Mouse (Mus musculus) layer of hippocampus, adult 2 months (tissue): ENCODE measurements around the gene Atxn7l1. TPM values are rescaled to one million over a fixed set of nuclear protein-coding genes. Genes with fewer than 3 reads are reported as not detected.

Source experiments
- DNase-seq, 2 experiments: peaks; one replicate each; pipeline ENCODE4 v3.0.0; 2022; ENCODE audit warnings: low spot score in 2 of 2
- H3K27ac ChIP-seq: fragments of 200-600 bp; 2 replicates; pipeline ENCODE4 v1.8.1; 2022
- H3K4me3 ChIP-seq: fragments of 200-600 bp; 2 replicates; pipeline ENCODE4 v1.8.1; 2022; ENCODE audit warnings: mild to moderate bottlenecking
- CTCF ChIP-seq: fragments of 200-600 bp; conservative IDR thresholded peaks from 2 replicates; pipeline ENCODE4 v1.8.1; 2022; ENCODE audit warnings: antibody characterized with exemption, mild to moderate bottlenecking, moderate library complexity
- long read RNA-seq, 2 experiments: library from polyadenylated mRNA; stranded (forward); transcript quantifications; one replicate each; pipeline ENCODE4 v2.0.0; 2021; ENCODE audit warnings: borderline mapping rate in 2 of 2
- total RNA-seq, 2 experiments: library from RNA; stranded (reverse); gene quantifications; 2 replicates each; pipeline ENCODE4 v1.2.3; 2021

Gene Atxn7l1
- total RNA-seq = 10 to 100 TPM; 62.0 to 62.9 TPM
- long read RNA-seq, experiment 1, transcript Atxn7l1-203 (4 exons, 1,675 nt) = major isoform, 12 of 19 reads
- long read RNA-seq, experiment 1, partial matches to known transcripts = 3 of 19 reads
- long read RNA-seq, experiment 1, other reads (novel, unspliced or antisense) = 4 of 19 reads
- long read RNA-seq, experiment 2, transcript Atxn7l1-203 (4 exons, 1,675 nt) = major isoform, 9 of 18 reads
- long read RNA-seq, experiment 2, partial matches to known transcripts = 5 of 18 reads
- long read RNA-seq, experiment 2, other reads (novel, unspliced or antisense) = 3 of 18 reads

GRCm38 (mm10) chr12:33147497-33148267 lies at the start of gene Atxn7l1:
Gene Atxn7l1 (plus strand): TSS chr12:33147693.
- Histone ChIP-seq H3K27ac (peak within 1 kb of the TSS; percentile 98), H3K4me3 (peak within 1 kb of the TSS; percentile 81)
- DNase-seq = peak; percentile 93 to 95
- peak; percentile 100 for TF ChIP-seq CTCF

GRCm38 (mm10) chr12:33101627-33102026 lies 45.9 kb upstream of the Atxn7l1 start:
- no peak for TF ChIP-seq CTCF
- Histone ChIP-seq H3K4me3 (no peak overlapping the region), H3K27ac (no peak overlapping the region)
- no peak for DNase-seq

GRCm38 (mm10) chr12:33102342-33103115 lies 45.0 kb upstream of the Atxn7l1 start:
- no peak for DNase-seq
- TF ChIP-seq CTCF = no peak
- no peak overlapping the region for H3K27ac ChIP-seq
- H3K4me3 ChIP-seq = no peak overlapping the region

- DNase-seq = no peak
- H3K4me3 ChIP-seq = no peak overlapping the region
- no peak for TF ChIP-seq CTCF
- peak overlapping the region; percentile 93 for H3K27ac ChIP-seq
Measured at GRCm38 (mm10) chr12:33105724-33106123, 41.8 kb upstream of the Atxn7l1 start.

GRCm38 (mm10) chr12:33106438-33107167 lies 40.9 kb upstream of the Atxn7l1 start:
- Histone ChIP-seq H3K4me3 (no peak overlapping the region), H3K27ac (peak overlapping the region; percentile 93)
- TF ChIP-seq CTCF = no peak
- DNase-seq = peak; percentile 49 to 67

- peak in 1 of 2 experiments; percentile 56 for DNase-seq
- Histone ChIP-seq H3K4me3 (no peak overlapping the region), H3K27ac (no peak overlapping the region)
- TF ChIP-seq CTCF = peak; percentile 85
Measured at GRCm38 (mm10) chr12:33109531-33109930, 38.0 kb upstream of the Atxn7l1 start.

GRCm38 (mm10) chr12:33110894-33111471 lies 36.5 kb upstream of the Atxn7l1 start:
- H3K27ac ChIP-seq = peak overlapping the region; percentile 75
- no peak overlapping the region; the same call in 1 of the 2 replicates for H3K4me3 ChIP-seq
- no peak for TF ChIP-seq CTCF
- DNase-seq = no peak

- TF ChIP-seq CTCF = no peak
- Histone ChIP-seq H3K4me3 (no peak overlapping the region), H3K27ac (no peak overlapping the region)
- no peak for DNase-seq
Measured at GRCm38 (mm10) chr12:33118624-33119301, 28.7 kb upstream of the Atxn7l1 start.

GRCm38 (mm10) chr12:33125594-33126227 lies 21.8 kb upstream of the Atxn7l1 start:
- no peak overlapping the region for H3K4me3 ChIP-seq
- DNase-seq = no peak
- peak overlapping the region; percentile 55; the same call in 1 of the 2 replicates for H3K27ac ChIP-seq
- TF ChIP-seq CTCF = no peak

- TF ChIP-seq CTCF = no peak
- DNase-seq = no peak
- Histone ChIP-seq H3K4me3 (no peak overlapping the region), H3K27ac (no peak overlapping the region; the same call in 1 of the 2 replicates)
Measured at GRCm38 (mm10) chr12:33126243-33126642, 21.2 kb upstream of the Atxn7l1 start.

GRCm38 (mm10) chr12:33128121-33128520 lies 19.4 kb upstream of the Atxn7l1 start:
- no peak for DNase-seq
- Histone ChIP-seq H3K4me3 (no peak overlapping the region), H3K27ac (no peak overlapping the region)
- no peak for TF ChIP-seq CTCF
